Mouse (Mus musculus) heart, embryonic 10.5 days (tissue): ENCODE data around the gene RPS10-NUDT3. TPM values are rescaled to one million over a fixed set of nuclear protein-coding genes. Genes with fewer than 3 reads are reported as not detected.
A peak's percentile ranks its signal among the peaks of the same experiment; 100 is the strongest.

Source experiments
- DNase-seq: peaks from one replicate; pipeline ENCODE4 v3.0.0-alpha.2; 2017; ENCODE audit warnings: low spot score
- H3K27ac ChIP-seq: fragments of 300-500 bp; sonication (generic); 2 replicates; pipeline ENCODE4 v1.5.1; 2016; ENCODE audit warnings: mild to moderate bottlenecking
- H3K27me3 ChIP-seq: fragments of 300-500 bp; sonication (generic); 2 replicates; pipeline ENCODE4 v1.6.1; 2016; ENCODE audit warnings: mild to moderate bottlenecking; ENCODE audit not compliant: poor library complexity, insufficient read depth, severe bottlenecking
- H3K36me3 ChIP-seq: fragments of 300-500 bp; sonication (generic); 2 replicates; pipeline ENCODE4 v1.6.1; 2016; ENCODE audit warnings: mild to moderate bottlenecking, moderate library complexity
- H3K4me1 ChIP-seq: fragments of 300-500 bp; sonication (generic); 2 replicates; pipeline ENCODE4 v1.6.1; 2016; ENCODE audit warnings: mild to moderate bottlenecking
- H3K4me3 ChIP-seq: fragments of 300-500 bp; sonication (generic); 2 replicates; pipeline ENCODE4 v1.5.1; 2016; ENCODE audit warnings: mild to moderate bottlenecking, moderate library complexity
- H3K9me3 ChIP-seq: fragments of 300-500 bp; sonication (generic); 2 replicates; pipeline ENCODE4 v1.6.1; 2016; ENCODE audit warnings: mild to moderate bottlenecking, moderate library complexity
- WGBS: fragments of 180-500 bp; shearing (Covaris S2); methylation state at CpG from one replicate; pipeline ENCODE4 v1.1.7; 2016; 5-methylcytosine and 5-hydroxymethylcytosine counted together
- polyA plus RNA-seq: library from polyadenylated mRNA; unstranded; fragments of >200 nt; fragmentation: Nextera tagmentation; extraction: Ambion mirVana; gene quantifications from 2 replicates; pipeline ENCODE4 v1.2.1, GENCODE M21; 2016

RPS10-NUDT3 gene
- polyA plus RNA-seq, 1 experiment from 2014 or later: not detected

DNA sequence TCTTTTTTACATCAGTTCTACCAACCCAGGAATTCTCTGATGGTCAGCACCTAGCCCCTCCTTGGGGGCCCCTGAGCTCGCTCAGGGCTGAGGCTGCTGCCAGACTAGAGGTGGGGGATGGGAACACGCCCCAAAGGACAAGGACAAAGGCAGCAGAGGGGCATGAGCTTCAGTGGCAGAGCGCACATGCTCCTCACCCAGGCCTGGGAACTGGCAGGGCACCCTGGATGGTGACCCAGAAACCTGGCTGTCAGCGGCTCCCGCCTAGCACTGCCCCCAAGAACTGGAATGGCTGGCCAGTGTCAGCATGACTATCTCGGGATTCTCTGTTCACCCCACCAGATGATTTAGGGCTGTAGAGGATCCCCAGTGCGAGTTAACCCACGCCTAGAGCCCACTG, 85.8 kb downstream of the RPS10-NUDT3 start:
- H3K27ac ChIP-seq: peak overlapping the region; percentile 84
- H3K36me3 ChIP-seq: no peaks in the 10 kb centered on the region
- H3K4me3 ChIP-seq: 0 out of 2 replicates have a peak overlapping the region, but pooled peaks have one; percentile 3
- no peak for DNase-seq
- H3K4me1 ChIP-seq: peaks cover 43% of the 10 kb centered on the region
- H3K9me3 ChIP-seq: no peaks in the 10 kb centered on the region
- H3K27me3 ChIP-seq: peaks cover 13% of the 10 kb centered on the region; the same call in 1 of the 2 replicates
- 54% methylated on average over 8 of the region's 8 CpGs for WGBS

DNA sequence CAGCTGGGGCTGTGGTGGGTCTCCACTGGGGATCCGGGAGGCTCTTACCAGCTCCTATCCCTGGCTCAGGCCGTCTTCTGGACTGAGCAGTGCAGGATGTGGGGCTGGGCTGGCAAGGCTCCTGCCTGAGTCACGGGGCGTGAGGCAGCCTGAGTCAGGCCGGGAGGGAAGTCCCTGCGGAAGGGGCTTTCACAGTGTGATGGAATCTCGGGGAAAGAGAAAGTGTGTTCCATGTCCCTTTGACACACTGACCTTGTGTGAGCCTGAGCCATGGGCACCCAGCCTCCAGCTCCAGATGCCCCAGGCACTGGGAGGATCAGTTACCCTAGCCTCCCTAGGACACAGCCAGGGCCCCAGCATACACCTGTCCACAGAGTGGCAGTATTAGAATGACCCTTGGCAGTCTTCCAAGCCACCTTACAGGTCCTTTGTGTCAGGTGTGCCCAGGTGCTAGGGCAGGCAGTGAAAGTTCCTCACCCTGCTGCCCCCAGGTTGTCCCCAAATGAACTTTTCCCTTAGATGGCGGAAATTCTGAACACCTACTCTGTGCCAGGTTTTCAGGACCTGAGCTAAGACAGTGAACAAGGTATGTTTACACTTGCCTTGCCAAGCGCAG, 87.7 kb downstream of the RPS10-NUDT3 start:
- Histone ChIP-seq H3K27me3 (peaks cover 13% of the 10 kb centered on the region; the same call in 1 of the 2 replicates), H3K27ac (peak overlapping the region; percentile 44), H3K4me1 (peaks cover 34% of the 10 kb centered on the region), H3K4me3 (0 out of 2 replicates have a peak overlapping the region, but pooled peaks have one; percentile 1), H3K9me3 (no peaks in the 10 kb centered on the region), H3K36me3 (no peaks in the 10 kb centered on the region)
- 58% methylated on average over 9 of the region's 9 CpGs for WGBS
- DNase-seq: no peak

DNA sequence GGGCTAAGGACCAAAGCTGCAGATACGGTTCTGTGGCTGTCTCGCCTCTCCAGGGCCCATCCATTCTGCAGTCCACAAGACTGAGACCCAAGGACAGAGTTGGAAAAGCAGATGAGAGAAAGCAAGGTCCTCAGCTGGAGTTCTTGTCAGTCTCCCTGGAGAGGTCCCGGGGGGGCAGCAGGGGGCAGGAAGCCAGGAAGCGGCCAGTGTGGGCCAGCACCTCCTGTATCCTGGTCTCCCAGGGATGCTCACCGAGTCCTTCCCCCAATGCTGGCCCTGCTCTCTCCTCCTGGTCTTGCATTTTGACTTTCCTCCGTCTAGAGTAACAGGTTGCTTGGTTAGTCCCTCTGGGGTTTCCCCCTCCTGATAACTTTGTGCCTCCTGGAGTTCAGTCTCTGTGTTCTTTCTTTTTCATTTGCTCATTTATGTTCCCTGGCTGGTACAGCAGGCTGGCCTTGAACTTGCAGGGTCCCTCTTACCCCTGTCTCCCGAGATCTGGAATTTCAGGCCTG, 88.4 kb downstream of the RPS10-NUDT3 start:
- H3K27ac ChIP-seq: peak overlapping the region; percentile 6
- 55% methylated on average over 7 of the region's 7 CpGs for WGBS
- peaks cover 13% of the 10 kb centered on the region; the same call in 1 of the 2 replicates for H3K27me3 ChIP-seq
- H3K4me3 ChIP-seq: no peak overlapping the region
- no peaks in the 10 kb centered on the region for H3K9me3 ChIP-seq
- DNase-seq: no peak
- peaks cover 30% of the 10 kb centered on the region for H3K4me1 ChIP-seq
- no peaks in the 10 kb centered on the region for H3K36me3 ChIP-seq

DNA sequence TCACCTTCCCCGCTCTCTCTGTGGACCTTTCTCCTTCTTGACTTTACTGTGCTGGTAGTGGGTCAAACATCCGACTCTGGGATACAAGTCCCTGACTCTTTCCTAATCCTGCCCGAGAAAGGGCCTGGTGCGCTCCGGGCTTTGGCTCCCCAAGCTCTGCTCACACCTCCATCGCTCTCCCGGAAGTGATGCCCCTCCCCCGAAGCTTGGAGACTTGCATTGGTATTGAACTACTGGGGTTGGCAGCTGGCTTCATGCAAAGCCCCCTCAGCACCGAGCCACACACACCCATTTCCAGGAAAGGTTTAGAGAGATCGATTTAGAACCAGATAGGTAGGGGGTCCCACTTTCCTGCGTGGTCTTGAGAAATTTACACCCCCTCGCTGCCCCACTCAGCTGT, 89.0 kb downstream of the RPS10-NUDT3 start:
- H3K36me3 ChIP-seq: no peaks in the 10 kb centered on the region
- 36% methylated on average over 12 of the region's 12 CpGs for WGBS
- peaks cover 13% of the 10 kb centered on the region; the same call in 1 of the 2 replicates for H3K27me3 ChIP-seq
- no peak overlapping the region for H3K4me3 ChIP-seq
- H3K27ac ChIP-seq: no peak overlapping the region
- H3K9me3 ChIP-seq: no peaks in the 10 kb centered on the region
- H3K4me1 ChIP-seq: peaks cover 35% of the 10 kb centered on the region
- DNase-seq: no peak

DNA sequence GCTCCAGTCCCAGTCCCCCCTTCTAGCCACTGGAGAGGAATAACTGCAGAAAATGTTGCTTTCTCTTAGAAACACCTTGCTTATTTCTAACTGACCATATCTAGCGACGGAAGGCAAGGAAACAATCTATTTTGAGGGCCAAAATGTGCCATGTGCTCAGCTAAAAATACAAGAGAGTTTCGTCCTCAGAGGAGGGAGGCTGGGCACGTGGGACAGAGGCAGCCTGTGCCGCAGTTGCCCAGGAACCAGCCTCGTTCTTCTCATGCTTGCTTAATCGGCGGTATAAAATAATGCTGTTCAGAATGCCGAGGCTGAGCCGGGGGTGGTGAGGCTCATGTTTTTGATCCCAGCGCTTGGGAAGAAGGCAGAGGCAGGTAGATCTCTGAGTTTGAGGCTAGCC, 90.5 kb downstream of the RPS10-NUDT3 start:
- Histone ChIP-seq H3K27ac (no peak overlapping the region), H3K27me3 (peaks cover 13% of the 10 kb centered on the region; the same call in 1 of the 2 replicates), H3K4me3 (no peak overlapping the region), H3K9me3 (no peaks in the 10 kb centered on the region), H3K4me1 (peaks cover 31% of the 10 kb centered on the region), H3K36me3 (no peaks in the 10 kb centered on the region)
- no peak for DNase-seq
- WGBS: 81% methylated on average over 11 of the region's 11 CpGs

DNA sequence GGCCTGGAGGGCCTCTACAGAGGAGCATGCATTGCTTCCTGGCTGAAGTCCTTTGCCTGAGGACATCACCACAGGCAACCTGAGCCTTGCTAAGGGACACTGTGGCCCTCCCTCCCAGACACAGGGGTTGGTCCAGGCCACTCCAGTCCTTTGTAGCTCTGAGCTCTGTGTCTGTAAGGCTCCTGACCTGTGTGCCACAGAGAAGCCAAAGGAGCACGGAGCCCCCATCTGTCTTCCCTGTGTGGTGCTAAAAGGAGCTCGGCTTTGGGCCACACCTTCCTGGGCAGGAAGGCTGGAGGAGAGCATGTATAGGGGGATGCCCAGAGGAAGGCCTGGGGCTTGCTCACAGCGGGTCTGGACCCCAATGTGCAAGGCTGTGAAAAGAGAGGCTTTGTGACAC, 93.0 kb downstream of the RPS10-NUDT3 start:
- DNase-seq: no peak
- no peaks in the 10 kb centered on the region for H3K9me3 ChIP-seq
- no peak overlapping the region; the same call in 1 of the 2 replicates for H3K27ac ChIP-seq
- no peaks in the 10 kb centered on the region for H3K36me3 ChIP-seq
- peaks cover 9% of the 10 kb centered on the region; the same call in 1 of the 2 replicates for H3K27me3 ChIP-seq
- no peak overlapping the region for H3K4me3 ChIP-seq
- 78% methylated on average over 3 of the region's 3 CpGs for WGBS
- peaks cover 12% of the 10 kb centered on the region for H3K4me1 ChIP-seq

DNA sequence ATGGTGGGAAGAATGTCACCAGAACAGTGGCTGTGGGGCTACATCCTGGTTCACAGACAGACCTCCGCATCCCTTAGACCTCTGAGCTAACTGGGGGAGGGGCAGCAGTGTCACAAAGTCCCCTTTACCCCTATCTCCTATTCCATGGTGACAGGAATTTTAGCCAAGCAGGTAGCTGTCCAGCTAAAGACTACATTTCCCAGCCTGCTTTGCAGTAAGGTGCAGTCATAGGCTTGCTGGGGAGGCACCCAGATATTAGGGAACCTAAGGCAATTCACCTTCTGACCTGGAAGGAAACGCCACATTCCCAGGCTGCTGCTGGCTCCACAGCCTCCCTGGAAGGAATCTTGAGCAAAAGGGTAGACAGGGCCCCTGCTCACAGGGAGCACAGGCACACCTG, 93.8 kb downstream of the RPS10-NUDT3 start:
- H3K27ac ChIP-seq: no peak overlapping the region
- peaks cover 6% of the 10 kb centered on the region; the same call in 1 of the 2 replicates for H3K27me3 ChIP-seq
- no peak overlapping the region for H3K4me3 ChIP-seq
- no peak for DNase-seq
- no peaks in the 10 kb centered on the region for H3K36me3 ChIP-seq
- no peaks in the 10 kb centered on the region for H3K9me3 ChIP-seq
- WGBS: 59% methylated on average over 2 of the region's 2 CpGs
- peaks cover 11% of the 10 kb centered on the region for H3K4me1 ChIP-seq

DNA sequence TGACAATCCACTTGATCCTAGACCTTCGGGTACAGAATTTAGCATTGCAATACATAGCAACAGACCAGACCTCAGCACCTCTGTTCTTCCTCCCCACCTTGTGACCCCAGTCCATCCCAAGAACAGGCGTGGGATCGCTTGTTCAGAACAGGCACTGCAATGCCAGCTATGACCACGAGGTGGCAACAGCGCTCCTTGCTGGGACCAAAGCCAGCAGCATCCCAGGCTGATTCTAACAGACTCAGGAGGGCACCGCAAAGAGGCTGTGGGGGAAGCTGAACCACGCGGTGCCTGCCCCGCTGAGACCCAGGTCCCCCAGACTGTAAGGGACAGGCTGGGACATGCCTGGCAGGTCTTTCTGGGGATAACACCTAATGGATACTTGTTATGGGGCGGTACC, 100.3 kb downstream of the RPS10-NUDT3 start:
- H3K36me3 ChIP-seq: no peaks in the 10 kb centered on the region
- DNase-seq: peak; percentile 93
- H3K4me3 ChIP-seq: no peak overlapping the region
- 5% methylated on average over 10 of the region's 10 CpGs for WGBS
- no peaks in the 10 kb centered on the region for H3K4me1 ChIP-seq
- no peaks in the 10 kb centered on the region for H3K27me3 ChIP-seq
- no peaks in the 10 kb centered on the region for H3K9me3 ChIP-seq
- H3K27ac ChIP-seq: peak overlapping the region; percentile 30; the same call in 1 of the 2 replicates

DNA sequence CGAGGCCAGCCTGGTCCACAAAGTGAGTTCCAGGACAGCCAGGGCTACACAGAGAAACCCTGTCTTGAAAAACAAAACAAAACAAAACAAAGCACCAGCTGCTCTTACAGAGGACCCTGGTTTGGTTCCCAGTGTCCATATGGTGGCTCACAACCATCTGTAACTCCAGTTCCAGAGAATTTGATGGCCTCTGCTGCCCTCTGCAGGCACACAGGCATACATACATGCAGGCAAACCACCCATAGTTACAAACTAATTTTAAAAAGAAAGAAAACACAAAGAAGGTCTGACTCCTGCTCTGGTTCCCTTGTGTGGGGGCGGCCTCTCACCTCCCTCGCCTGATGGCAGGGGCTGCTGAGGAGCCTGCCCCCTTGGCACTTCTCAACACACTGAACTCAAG, 101.7 kb downstream of the RPS10-NUDT3 start:
- Histone ChIP-seq H3K4me1 (no peaks in the 10 kb centered on the region), H3K36me3 (no peaks in the 10 kb centered on the region), H3K27me3 (no peaks in the 10 kb centered on the region), H3K4me3 (no peak overlapping the region), H3K9me3 (no peaks in the 10 kb centered on the region), H3K27ac (no peak overlapping the region)
- WGBS: 89% methylated on average over 3 of the region's 3 CpGs
- no peak for DNase-seq

DNA sequence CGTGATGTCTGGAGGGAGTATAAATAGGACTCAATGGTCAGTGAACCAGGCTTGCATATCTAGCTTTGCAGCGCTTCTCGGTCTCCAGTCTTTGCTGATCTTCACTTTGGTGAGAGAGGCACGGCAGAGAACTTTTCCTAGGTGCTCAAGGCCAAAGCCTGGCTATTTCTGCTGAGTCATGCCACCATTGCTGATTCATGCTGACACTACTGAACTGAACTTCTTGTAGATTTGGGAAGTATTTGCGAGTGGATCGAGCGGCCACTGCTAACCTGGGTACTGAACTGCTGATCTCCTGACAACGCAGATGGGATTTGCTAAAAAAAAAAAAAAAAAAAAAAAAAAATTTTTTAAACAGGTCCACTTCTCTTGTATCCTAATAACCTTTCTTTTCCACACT, 102.9 kb downstream of the RPS10-NUDT3 start:
- DNase-seq: no peak
- Histone ChIP-seq H3K27me3 (no peaks in the 10 kb centered on the region), H3K9me3 (no peaks in the 10 kb centered on the region), H3K4me1 (no peaks in the 10 kb centered on the region), H3K4me3 (no peak overlapping the region), H3K36me3 (no peaks in the 10 kb centered on the region), H3K27ac (no peak overlapping the region)
- 80% methylated on average over 8 of the region's 8 CpGs for WGBS

Other genes starting within 250 kb of the RPS10-NUDT3 start
- gene Grm4, start 113.8 kb downstream of the RPS10-NUDT3 start, polyA plus RNA-seq: 0.02 and 0.34 TPM in 2 replicates
- 438 and 609 TPM in 2 replicates for gene Hmga1, start 78.7 kb downstream of the RPS10-NUDT3 start, polyA plus RNA-seq
- 19.7 and 21.0 TPM in 2 replicates for gene AI413582, start 69.5 kb downstream of the RPS10-NUDT3 start, polyA plus RNA-seq
- gene Nudt3, start 11.7 kb downstream of the RPS10-NUDT3 start, polyA plus RNA-seq: 89.7 and 107 TPM in 2 replicates
- gene Rps10, start 1.4 kb upstream of the RPS10-NUDT3 start, polyA plus RNA-seq: 629 and 734 TPM in 2 replicates
- 2.1 and 3.3 TPM in 2 replicates for gene Pacsin1, start 20.3 kb upstream of the RPS10-NUDT3 start, polyA plus RNA-seq
- gene Spdef, start 93.7 kb upstream of the RPS10-NUDT3 start, polyA plus RNA-seq: 0.11 and 0.33 TPM in 2 replicates
- gene D17Wsu92e, start 185.4 kb upstream of the RPS10-NUDT3 start, polyA plus RNA-seq: 11.9 and 17.2 TPM in 2 replicates
- gene Snrpc, start 202.9 kb upstream of the RPS10-NUDT3 start, polyA plus RNA-seq: 266 and 331 TPM in 2 replicates
- gene Uhrf1bp1, start 221.2 kb upstream of the RPS10-NUDT3 start, polyA plus RNA-seq: 5.0 and 6.2 TPM in 2 replicates